Mouse (Mus musculus) hindbrain, embryonic 12.5 days (tissue): ENCODE results near the gene Ypel4. TPM values are rescaled to one million over a fixed set of nuclear protein-coding genes. Genes with fewer than 3 reads are reported as not detected.

ENCODE experiments used
- ATAC-seq: fragments of 200-750 bp; cut with Nextera tagmentation; 2 replicates; pipeline ENCODE4 v1.8.0; 2017; ENCODE audit warnings: moderate TSS enrichment; ENCODE audit not compliant: low FRiP score
- H3K27ac ChIP-seq: fragments of 300-500 bp; sonication (generic); 2 replicates; pipeline ENCODE4 v1.5.1; 2016; ENCODE audit warnings: mild to moderate bottlenecking
- H3K27me3 ChIP-seq: fragments of 300-500 bp; sonication (generic); 2 replicates; pipeline ENCODE4 v1.6.1; 2016; ENCODE audit warnings: mild to moderate bottlenecking
- H3K36me3 ChIP-seq: fragments of 300-500 bp; sonication (generic); 2 replicates; pipeline ENCODE4 v1.6.1; 2016; ENCODE audit warnings: mild to moderate bottlenecking
- H3K4me1 ChIP-seq: fragments of 300-500 bp; sonication (generic); 2 replicates; pipeline ENCODE4 v1.6.1; 2016
- H3K4me2 ChIP-seq: fragments of 300-500 bp; sonication (generic); replicated peaks from 2 replicates; pipeline ENCODE4 v1.6.1; 2016; ENCODE audit warnings: mild to moderate bottlenecking
- H3K4me3 ChIP-seq: fragments of 300-500 bp; sonication (generic); 2 replicates; pipeline ENCODE4 v1.5.1; 2016; ENCODE audit warnings: mild to moderate bottlenecking
- H3K9ac ChIP-seq: fragments of 300-500 bp; sonication (generic); 2 replicates; pipeline ENCODE4 v1.6.1; 2016; ENCODE audit warnings: mild to moderate bottlenecking, moderate library complexity
- H3K9me3 ChIP-seq: fragments of 300-500 bp; sonication (generic); replicated peaks from 2 replicates; pipeline ENCODE4 v1.6.1; 2016; ENCODE audit warnings: mild to moderate bottlenecking
- WGBS: fragments of 180-500 bp; shearing (Covaris S2); methylation state at CpG from one replicate; pipeline ENCODE4 v1.1.7; 2016; 5-methylcytosine and 5-hydroxymethylcytosine counted together
- polyA plus RNA-seq: library from polyadenylated mRNA; unstranded; fragments of >200 nt; fragmentation: Nextera tagmentation; extraction: Ambion mirVana; gene quantifications from 2 replicates; pipeline ENCODE4 v1.2.1, GENCODE M21; 2016

Ypel4 gene
- polyA plus RNA-seq, 1 experiment from 2014 or later, result 21.0 TPM

GRCm38 (mm10) chr2:84734351-84734864 is 550 bp downstream of the Ypel4 start:
- H3K4me1 ChIP-seq, result peaks cover 58% of the 10 kb centered on the region
- under 1% methylated on average over 11 of the region's 11 CpGs for WGBS
- H3K27ac ChIP-seq, result peak overlapping the region; percentile 87

GRCm38 (mm10) chr2:84734919-84735318 is 1.1 kb downstream of the Ypel4 start:
- Histone ChIP-seq H3K4me3 (peak overlapping the region; percentile 53), H3K4me2 (peak overlapping the region; percentile 76), H3K9ac (peak overlapping the region; percentile 80), H3K9me3 (no peaks in the 10 kb centered on the region), H3K4me1 (peaks cover 63% of the 10 kb centered on the region), H3K27me3 (no peaks in the 10 kb centered on the region), H3K36me3 (no peaks in the 10 kb centered on the region), H3K27ac (peak overlapping the region; percentile 87)
- ATAC-seq, result no peak
- WGBS, result 4% methylated on average over 2 of the region's 2 CpGs

More at GRCm38 (mm10) chr2:84734351-84734864, 550 bp downstream of the Ypel4 start:
- H3K27me3 ChIP-seq, result no peaks in the 10 kb centered on the region
- H3K4me2 ChIP-seq, result peak overlapping the region; percentile 76
- peak overlapping the region; percentile 80 for H3K9ac ChIP-seq
- peak; percentile 67 for ATAC-seq
- no peaks in the 10 kb centered on the region for H3K36me3 ChIP-seq
- no peaks in the 10 kb centered on the region for H3K9me3 ChIP-seq
- H3K4me3 ChIP-seq, result peak overlapping the region; percentile 53

GRCm38 (mm10) chr2:84735346-84735920 is 1.6 kb downstream of the Ypel4 start:
- peak overlapping the region; percentile 87 for H3K27ac ChIP-seq
- H3K9ac ChIP-seq, result peak overlapping the region; percentile 80
- H3K27me3 ChIP-seq, result no peaks in the 10 kb centered on the region
- 15% methylated on average over 7 of the region's 7 CpGs for WGBS
- peak overlapping the region; percentile 76 for H3K4me2 ChIP-seq
- peaks cover 68% of the 10 kb centered on the region for H3K4me1 ChIP-seq
- ATAC-seq, result no peak
- peak overlapping the region; percentile 53 for H3K4me3 ChIP-seq
- H3K9me3 ChIP-seq, result no peaks in the 10 kb centered on the region
- no peaks in the 10 kb centered on the region; the same call in 1 of the 2 replicates for H3K36me3 ChIP-seq

GRCm38 (mm10) chr2:84736312-84737161 is 2.7 kb downstream of the Ypel4 start:
- no peaks in the 10 kb centered on the region for H3K27me3 ChIP-seq
- H3K9me3 ChIP-seq, result no peaks in the 10 kb centered on the region
- H3K4me3 ChIP-seq, result peak overlapping the region; percentile 53
- WGBS, result 6% methylated on average over 27 of the region's 27 CpGs
- H3K4me1 ChIP-seq, result peaks cover 79% of the 10 kb centered on the region
- H3K36me3 ChIP-seq, result no peaks in the 10 kb centered on the region; the same call in 1 of the 2 replicates
- H3K27ac ChIP-seq, result peak overlapping the region; percentile 81; the same call in 1 of the 2 replicates
- ATAC-seq, result no peak
- peak overlapping the region; percentile 57 for H3K9ac ChIP-seq
- H3K4me2 ChIP-seq, result peak overlapping the region; percentile 76

- WGBS, result 4% methylated on average over 8 of the region's 8 CpGs
- peak overlapping the region; percentile 57; the same call in 1 of the 2 replicates for H3K9ac ChIP-seq
- H3K4me1 ChIP-seq, result peaks cover 87% of the 10 kb centered on the region
- peak overlapping the region; percentile 76 for H3K4me2 ChIP-seq
- no peaks in the 10 kb centered on the region for H3K9me3 ChIP-seq
- no peaks in the 10 kb centered on the region for H3K27me3 ChIP-seq
- H3K27ac ChIP-seq, result peak overlapping the region; percentile 81
- ATAC-seq, result peak; percentile 9; the same call in 1 of the 2 replicates
- H3K36me3 ChIP-seq, result no peaks in the 10 kb centered on the region; the same call in 1 of the 2 replicates
- peak overlapping the region; percentile 53 for H3K4me3 ChIP-seq
Observed at GRCm38 (mm10) chr2:84737451-84737925, 3.6 kb downstream of the Ypel4 start.

GRCm38 (mm10) chr2:84738271-84738911 is 4.5 kb downstream of the Ypel4 start:
- no peak for ATAC-seq
- H3K4me2 ChIP-seq, result peak overlapping the region; percentile 76
- H3K36me3 ChIP-seq, result no peaks in the 10 kb centered on the region; the same call in 1 of the 2 replicates
- peak overlapping the region; percentile 52; the same call in 1 of the 2 replicates for H3K27ac ChIP-seq
- 2% methylated on average over 12 of the region's 12 CpGs for WGBS
- no peaks in the 10 kb centered on the region for H3K27me3 ChIP-seq
- H3K9ac ChIP-seq, result peak overlapping the region; percentile 39; the same call in 1 of the 2 replicates
- H3K4me1 ChIP-seq, result peaks cover 83% of the 10 kb centered on the region
- no peaks in the 10 kb centered on the region for H3K9me3 ChIP-seq
- H3K4me3 ChIP-seq, result no peak overlapping the region

GRCm38 (mm10) chr2:84740608-84741333 is 6.9 kb downstream of the Ypel4 start:
- Histone ChIP-seq H3K36me3 (no peaks in the 10 kb centered on the region; the same call in 1 of the 2 replicates), H3K27me3 (no peaks in the 10 kb centered on the region), H3K27ac (peak overlapping the region; percentile 58; the same call in 1 of the 2 replicates), H3K9ac (0 out of 2 replicates have a peak overlapping the region, but pooled peaks have one; percentile 15), H3K4me2 (peak overlapping the region; percentile 89), H3K4me1 (peaks cover 74% of the 10 kb centered on the region), H3K9me3 (no peaks in the 10 kb centered on the region), H3K4me3 (peak overlapping the region; percentile 7; the same call in 1 of the 2 replicates)
- WGBS, result 68% methylated on average over 15 of the region's 15 CpGs
- no peak for ATAC-seq

GRCm38 (mm10) chr2:84741841-84742450 is 8.1 kb downstream of the Ypel4 start:
- WGBS, result 2% methylated on average over 5 of the region's 5 CpGs
- Histone ChIP-seq H3K27ac (peak overlapping the region; percentile 99), H3K9ac (peak overlapping the region; percentile 99), H3K4me1 (peaks cover 62% of the 10 kb centered on the region), H3K27me3 (no peaks in the 10 kb centered on the region), H3K4me2 (peak overlapping the region; percentile 89), H3K36me3 (no peaks in the 10 kb centered on the region; the same call in 1 of the 2 replicates), H3K9me3 (no peaks in the 10 kb centered on the region), H3K4me3 (peak overlapping the region; percentile 87)
- ATAC-seq, result no peak

- peak; percentile 86 for ATAC-seq
- Histone ChIP-seq H3K27me3 (no peaks in the 10 kb centered on the region), H3K9me3 (no peaks in the 10 kb centered on the region), H3K4me3 (peak overlapping the region; percentile 87), H3K4me1 (peaks cover 55% of the 10 kb centered on the region), H3K36me3 (no peaks in the 10 kb centered on the region; the same call in 1 of the 2 replicates), H3K4me2 (peak overlapping the region; percentile 89), H3K9ac (peak overlapping the region; percentile 99), H3K27ac (peak overlapping the region; percentile 99)
- under 1% methylated on average over 26 of the region's 26 CpGs for WGBS
Observed at GRCm38 (mm10) chr2:84742451-84743283, 8.8 kb downstream of the Ypel4 start.

GRCm38 (mm10) chr2:84743561-84743960 is 9.7 kb downstream of the Ypel4 start, which contains the start of gene Gm19426:
TSS of gene Gm19426 (minus strand) at chr2:84743655.
- WGBS, result under 1% methylated on average over 22 of the region's 25 CpGs
- peaks cover 46% of the 10 kb centered on the region for H3K4me1 ChIP-seq

More at GRCm38 (mm10) chr2:84743561-84743960, 9.7 kb downstream of the Ypel4 start, which contains the start of gene Gm19426:
- Histone ChIP-seq H3K9ac (peak within 1 kb of the TSS; percentile 99), H3K4me3 (peak within 1 kb of the TSS; percentile 87), H3K27me3 (no peaks in the 10 kb centered on the region), H3K4me2 (peak within 1 kb of the TSS; percentile 89), H3K9me3 (no peaks in the 10 kb centered on the region), H3K27ac (peak within 1 kb of the TSS; percentile 99), H3K36me3 (no peaks in the 10 kb centered on the region; the same call in 1 of the 2 replicates)
- peak; percentile 87 for ATAC-seq
